Mouse (Mus musculus) fibroblast of lung, adult 2 months (primary cell): ENCODE results near the gene Ctrb1.
A peak's percentile ranks its signal among the peaks of the same experiment; 100 is the strongest.

Source experiments
- DNase-seq: peaks from one replicate; pipeline ENCODE4 v3.0.0-alpha.2; 2011; ENCODE audit warnings: low read depth

The Ctrb1 gene

DNA sequence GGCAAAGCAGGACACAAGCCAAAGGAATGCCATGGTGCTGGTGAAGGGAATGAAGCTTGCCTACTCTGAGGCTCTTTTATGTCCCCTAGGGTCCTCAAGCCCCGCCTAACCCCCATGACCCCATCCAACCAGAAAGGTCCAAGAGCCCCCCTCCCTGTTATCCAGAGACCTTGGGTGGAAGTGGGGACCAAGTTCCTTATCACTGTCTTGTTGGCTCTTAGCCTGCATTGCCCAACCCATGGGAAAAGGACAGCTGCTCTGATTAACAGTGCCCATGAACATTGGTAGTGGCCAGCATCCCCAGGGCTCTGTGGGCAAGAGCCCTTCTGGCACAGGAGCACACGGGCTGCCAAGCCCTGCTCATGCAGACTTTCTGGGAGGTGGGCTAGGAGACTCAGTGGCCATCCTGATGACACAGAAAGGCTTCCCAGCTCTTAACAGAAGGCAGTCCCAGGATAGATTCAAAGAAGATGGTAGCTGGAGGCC is at the start of gene Ctrb1:
Ctrb1 (minus strand) TSS at position 51 of the 486 bp plus-strand sequence.
- DNase-seq, result no peak

DNA sequence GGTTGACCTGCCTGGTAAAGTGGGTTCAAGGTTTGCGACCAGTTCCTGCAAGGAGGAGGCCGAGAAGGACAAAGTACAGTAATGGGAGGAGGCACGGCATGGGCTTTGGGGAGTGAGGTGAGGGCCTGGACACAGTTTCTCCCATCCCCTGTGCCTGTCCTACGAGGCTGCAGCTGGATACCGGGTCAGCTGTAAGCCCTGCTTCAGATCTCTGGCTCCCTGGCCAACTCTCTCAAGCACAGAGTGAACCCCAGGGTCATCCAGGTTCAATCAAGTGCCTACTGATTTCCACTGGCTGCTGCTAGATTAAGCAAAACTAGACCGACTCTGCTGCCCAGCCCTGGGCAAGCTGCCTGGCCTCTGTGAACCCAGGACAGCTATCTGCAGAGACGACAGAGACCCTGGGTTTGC is 49.5 kb upstream of the Ctrb1 start:
- no peak for DNase-seq

DNA sequence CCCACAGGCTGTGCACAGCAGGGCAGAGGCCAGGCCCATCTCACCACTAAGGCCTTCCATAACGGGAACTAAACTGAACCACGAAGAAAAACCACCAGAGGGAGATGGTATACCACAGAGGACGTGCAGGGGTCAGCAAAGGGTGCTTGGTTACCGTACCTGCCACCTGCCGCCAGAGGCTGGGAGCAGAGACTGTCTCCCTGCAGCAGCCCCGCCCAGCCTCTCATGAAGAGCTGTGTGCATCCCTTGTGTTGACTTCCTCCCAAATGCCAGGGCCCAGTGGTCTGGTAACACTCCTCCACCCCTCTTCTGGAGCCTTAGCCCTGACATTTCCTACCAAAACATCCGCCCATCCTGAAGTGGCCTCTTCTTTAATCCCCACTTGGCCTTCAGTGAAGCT is 48.8 kb upstream of the Ctrb1 start:
- DNase-seq, result no peak

DNA sequence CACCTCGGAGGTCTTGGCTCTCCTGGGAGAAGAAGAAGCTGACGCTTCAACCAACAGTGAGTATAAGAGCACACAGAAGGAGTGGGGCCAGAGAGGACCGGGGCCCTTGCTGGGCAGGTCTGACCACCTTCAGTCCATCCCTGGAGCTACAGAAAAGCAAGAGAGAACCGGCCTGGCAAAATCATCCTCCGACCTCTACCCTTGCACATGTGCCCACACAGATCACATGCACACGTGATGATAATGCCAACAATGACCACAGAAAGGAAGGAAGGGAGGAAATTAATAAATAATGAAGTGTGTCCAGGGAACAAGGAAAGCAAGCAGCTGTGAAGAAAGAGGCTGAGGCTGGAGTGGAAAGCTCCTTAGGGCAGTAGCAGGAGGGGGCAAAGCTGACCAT is 48.1 kb upstream of the Ctrb1 start:
- no peak for DNase-seq

DNA sequence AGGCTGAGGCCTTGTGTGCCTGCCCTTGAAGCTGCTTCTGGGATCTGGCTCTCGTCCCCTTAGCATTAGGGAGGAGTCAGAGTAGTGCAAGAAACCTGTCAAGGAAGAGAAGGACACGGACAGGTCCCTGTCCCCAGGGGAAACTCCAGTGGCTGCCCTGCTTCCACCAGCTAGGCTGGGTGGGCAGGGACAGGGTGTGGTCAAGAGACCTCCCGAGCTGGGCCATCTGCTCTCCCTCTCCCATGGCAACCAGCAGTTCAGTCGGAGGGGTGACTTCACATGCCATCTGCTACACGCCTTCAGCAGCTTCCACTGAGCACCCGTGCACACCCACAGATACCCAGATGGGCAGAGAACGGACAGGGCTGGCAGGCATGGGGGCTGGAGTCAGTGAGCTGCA is 45.5 kb upstream of the Ctrb1 start:
- no peak for DNase-seq

DNA sequence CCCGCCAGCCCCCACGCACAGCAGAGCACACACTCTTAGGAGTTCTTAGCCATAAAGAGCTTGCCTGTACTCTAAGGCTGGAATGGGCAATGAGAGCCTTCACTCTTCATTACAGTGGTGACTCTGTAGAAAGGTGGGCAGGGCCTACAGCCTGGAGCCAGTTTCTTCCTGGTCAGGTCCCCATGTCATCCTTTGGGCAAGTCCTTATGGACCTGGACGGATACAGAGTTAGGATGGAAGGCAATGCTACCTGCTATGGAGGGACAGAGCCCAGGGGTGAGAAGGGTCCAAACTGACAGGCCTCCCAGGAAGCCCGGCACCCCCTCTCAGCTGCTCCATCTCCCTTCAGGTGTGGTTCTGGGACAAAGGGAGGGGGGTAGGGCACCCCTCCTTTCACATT is 45.0 kb upstream of the Ctrb1 start:
- DNase-seq, result no peak

DNA sequence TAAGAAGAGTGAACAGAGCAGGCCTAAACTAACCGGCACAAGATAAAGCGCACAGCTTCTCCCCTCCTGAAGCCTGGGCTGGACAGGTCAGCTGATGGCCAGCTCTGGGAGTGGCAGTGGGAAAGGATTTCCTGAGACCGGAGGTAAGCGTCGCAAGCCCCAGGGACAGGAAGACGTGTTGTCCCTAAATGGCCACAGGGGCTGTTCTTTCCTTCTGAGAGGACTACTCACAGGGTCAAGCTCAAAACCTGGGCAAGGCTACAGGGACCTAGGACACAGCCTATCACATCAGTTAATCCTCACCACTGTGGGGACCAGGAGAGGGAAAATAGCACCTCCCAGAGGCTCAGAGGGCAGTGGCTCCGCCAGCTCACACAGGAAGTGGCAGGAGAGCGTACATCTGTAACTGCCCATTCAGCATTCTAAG is 44.5 kb upstream of the Ctrb1 start:
- no peak for DNase-seq

DNA sequence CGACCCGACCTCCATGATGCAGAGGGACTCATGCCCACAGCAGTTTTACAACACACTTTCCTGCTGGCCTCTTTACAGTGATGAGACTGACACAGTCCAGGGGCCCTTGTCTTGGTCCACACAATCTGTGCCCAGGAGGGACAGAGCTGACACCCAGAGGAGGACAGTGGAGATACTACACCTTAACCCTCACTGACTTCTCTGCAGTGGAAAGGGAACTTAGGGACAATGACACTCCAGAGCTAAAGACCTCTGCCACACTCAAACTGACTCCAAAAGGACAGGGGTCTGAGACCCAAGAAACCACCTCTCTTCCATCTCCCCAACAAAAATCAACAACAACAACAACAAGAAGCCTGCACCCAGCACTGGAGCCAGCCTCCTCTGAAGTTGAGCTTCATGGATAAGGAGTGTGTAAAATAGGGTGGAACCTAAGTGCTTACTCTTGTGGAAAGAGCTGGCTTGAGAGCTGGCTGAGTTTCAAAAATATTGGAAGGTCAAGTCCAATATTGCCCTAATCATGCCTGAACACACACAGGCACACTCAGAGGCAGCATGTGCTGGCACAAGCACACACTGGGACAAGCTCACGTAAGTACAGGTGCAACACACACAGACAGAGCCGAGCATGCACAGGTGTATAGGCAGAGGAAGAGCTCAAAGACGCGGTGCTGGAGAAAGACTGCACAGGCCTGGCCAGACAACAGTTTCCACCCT is 43.6 kb upstream of the Ctrb1 start:
- DNase-seq, result no peak

DNA sequence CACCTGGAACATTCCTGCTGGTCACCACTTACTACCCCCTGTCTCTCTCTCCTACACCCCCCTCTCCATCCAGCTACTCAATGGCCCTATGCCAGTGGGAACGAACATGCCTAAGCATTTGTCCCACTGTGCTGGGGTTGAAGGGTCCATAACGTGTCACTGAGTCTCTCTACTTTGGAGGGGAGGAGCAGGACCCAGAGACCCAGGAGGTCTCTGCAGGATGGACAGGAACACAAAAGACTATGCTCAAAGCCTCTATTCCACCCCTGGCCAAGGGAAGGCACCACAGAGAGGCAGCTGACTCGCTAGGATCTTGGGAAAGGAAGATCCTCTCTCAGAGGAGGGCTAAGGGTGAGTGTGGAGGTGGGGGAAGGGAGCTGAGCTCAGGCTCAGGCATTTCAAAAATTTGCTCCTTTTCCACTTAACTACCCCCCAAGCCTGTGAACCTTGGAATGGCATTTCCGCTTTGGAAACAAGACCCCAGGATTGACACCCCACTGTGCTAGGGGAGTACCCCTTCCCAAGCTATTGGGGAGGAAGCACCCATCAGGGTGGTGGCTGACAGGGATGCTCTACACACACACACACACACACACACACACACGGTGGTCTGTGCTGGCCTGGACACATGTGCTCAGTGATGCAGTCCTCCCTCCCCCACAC is 42.9 kb upstream of the Ctrb1 start:
- DNase-seq, result no peak

DNA sequence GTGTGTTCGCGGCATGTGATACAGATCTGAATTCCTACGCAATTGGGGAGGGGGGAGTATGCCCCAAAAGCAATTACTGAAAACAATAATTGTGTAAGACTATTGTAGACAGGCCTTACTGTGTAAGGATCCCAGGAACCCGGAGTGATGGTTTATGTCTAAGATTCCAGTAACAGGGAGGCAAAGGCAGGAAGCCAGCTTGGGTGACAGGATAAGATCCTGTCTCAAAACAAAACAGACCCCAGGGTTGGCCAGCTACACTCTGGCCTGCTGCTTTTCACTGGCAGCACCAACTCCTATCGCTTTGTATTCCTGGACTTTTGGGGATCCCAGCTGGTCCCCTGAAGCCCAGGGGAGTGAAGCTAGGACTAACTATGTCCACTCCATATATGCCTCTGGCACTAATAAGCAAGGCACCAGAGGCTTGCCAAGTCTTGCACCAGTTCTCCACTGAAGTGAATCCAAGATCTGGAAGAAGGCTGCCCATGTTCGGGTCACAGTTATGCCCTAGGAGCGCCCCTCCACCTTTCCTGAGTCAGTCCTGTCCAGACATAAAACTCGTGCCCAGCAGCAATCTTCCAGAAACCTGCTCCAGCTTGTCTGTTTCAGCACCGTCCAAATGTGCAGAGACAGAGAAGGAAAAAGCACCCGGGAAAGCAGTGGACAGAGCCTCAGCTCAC is 41.7 kb upstream of the Ctrb1 start:
- DNase-seq, result no peak

DNA sequence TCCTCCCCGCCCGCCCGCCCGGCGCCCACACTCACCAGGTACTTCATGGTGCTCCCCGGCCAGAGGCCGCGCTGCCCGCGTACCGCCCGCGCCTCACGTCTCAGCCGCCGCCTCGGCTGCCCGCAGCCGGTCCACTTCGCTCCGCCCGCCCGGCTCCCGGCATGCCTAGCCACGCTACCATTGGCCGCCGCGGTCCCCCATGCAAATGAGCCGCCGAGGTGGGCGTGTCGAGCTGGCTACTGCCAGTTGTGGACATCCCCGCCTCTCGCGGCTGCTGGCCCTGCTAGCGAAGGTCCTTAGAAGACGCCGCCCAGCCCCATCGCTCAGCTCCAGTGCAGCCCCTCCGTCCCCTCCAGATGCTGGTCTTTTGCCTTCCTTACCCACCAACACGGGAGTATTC is 41.2 kb upstream of the Ctrb1 start:
- peak; percentile 85 for DNase-seq

DNA sequence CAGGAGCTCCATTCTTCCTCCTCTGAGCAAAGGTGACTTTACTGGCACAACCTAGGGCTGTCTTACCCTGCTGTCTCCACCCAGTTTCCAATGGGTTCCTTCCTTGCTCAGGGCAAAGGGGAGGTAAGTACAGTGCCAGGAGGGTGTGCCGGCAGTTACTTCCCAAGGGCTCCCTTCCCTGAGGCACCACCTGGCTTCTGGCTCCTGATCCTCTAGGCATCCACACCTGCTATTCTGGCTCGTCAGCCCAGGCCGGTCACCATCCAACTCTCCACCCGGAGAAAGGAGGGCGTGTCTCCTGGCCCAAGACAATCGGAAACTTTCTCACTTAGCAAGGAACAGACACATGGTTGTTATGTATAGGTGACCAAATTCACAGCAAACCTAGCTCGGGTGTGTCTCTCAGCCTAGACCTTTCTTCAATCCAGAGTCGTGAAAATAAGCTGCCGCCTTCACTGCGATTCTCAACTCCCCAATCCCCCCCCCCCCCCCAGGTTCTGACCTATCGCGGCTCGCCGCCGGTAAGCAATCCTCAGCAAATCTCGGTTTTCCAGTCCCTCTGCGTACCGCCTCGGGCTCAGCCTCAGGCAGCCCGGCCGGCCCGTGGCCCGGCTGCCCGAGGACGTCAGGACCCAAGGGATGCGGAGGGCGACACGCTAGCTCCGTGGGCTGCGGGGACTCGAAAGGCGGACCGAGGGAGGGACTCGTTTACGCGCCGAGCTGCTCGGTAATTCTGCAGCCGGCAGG is 40.6 kb upstream of the Ctrb1 start:
- DNase-seq, result no peak

DNA sequence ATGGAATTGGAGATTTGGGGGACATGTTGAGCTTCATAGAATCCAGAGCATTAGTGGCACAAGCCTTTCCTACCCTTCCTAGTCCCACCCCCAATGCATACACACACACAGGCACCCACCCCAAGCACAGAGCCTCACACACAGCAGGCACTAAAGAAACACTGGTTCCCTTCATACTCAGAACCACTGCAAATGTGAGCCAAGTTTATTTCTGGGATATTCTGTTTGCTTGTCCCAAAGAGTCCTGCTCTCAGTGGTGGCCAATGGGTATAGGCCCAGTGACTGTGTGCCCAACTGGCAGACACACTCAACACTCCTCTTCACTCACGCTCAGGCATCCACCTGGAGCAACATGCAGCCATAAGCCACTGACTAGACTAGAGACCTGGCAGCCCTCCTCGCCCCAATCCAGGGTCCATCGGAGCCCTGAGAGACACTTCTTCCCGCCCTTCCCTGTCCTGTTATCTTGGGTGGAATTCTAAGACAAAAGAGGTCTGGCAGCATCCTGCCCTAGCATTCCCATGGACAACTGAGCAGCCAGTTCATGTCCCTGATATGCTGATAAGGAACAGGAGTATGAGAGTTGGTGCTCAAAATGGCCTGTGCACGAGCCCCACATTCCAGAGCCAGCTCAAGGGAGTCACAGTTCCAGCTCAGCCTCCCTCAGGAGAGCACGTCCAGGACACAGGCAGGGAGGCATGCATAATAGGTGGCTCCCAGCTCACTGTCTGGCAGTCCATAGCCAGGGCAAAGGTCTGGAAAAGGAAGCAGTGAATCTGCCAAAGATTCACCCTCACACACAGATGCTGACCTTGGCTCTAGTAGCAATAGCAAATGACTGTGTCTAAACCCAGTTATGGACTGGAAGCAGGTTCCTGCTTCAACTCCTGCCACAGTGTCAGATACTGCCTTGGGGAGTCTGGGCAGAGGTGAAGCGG is 38.7 kb upstream of the Ctrb1 start:
- no peak for DNase-seq

DNA sequence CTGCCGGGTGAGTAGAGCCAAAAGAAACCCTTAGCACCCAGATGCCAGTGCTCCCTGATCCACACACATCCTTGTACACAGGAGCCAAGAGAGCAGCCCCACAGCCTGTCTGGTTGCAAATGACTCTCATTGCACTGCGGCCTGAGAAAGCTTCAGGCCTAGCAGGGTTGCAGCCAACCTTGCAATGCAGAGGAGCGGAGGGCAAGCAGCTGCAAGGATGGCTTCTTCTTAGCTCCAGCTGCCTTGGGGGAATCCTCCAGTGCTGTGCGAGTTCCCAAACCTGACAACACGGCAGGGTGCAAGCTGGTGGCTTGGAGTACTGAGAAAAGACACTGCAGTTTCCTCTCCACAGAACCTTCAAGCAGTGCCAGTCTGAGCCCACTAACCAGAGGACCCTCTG is 37.7 kb upstream of the Ctrb1 start:
- DNase-seq, result no peak

DNA sequence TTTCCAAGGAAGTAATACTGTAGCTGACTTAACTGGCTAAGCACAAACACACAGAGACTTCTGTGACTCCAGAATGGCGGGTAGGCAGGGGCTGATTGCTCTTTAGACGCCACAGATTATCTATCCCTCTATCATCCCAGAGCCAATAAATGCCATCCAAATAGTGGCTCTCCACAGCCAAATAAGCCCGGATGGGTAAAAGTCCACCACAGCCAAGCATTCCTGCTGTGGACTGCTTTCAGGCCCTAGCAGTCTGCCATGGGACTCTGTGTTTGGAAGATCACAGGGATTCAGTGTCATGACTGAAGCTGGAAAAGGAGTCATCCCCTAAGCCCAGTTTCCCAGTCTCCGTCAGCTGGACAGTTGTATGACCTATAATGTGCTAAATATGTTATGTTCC is 36.7 kb upstream of the Ctrb1 start:
- DNase-seq, result no peak

DNA sequence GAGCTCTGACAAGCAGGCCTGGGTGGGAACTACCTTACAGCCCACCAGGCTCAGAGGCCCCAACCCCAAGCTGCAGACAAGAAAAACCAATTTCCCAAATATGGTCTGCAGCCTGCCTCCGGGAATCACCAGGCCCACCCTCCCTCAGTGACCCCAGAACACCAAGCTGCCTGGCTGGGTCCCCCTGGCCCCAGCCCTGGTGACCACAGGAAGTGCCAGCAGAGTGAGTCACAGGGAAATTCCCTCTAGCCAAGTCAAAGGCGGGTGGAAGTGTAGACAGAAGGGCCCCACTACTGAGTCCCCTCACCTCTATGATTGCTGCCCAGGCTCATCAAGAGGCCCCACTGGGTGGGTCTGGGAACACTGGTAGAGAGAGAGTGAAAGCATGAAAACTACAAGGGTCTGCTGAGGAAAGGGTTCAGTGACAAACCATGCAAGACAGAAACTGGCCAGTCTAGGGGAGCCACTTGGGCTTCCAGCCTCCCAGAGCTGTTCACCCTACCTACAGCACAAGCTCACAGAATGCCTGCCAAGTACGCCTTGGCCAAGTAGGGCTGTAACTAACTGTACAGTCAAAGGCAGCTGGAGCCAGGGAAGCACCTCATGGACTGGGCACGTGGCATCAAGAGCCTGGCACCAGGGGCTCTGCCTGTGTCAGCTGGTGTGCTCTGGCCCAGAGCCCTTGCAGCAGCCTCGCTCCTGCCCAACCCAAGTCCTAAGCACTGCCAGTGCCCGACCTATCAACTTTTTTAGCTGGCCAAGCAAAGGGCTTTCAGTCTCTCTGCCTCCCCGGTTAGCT is 35.5 kb upstream of the Ctrb1 start:
- peak; percentile 94 for DNase-seq

DNA sequence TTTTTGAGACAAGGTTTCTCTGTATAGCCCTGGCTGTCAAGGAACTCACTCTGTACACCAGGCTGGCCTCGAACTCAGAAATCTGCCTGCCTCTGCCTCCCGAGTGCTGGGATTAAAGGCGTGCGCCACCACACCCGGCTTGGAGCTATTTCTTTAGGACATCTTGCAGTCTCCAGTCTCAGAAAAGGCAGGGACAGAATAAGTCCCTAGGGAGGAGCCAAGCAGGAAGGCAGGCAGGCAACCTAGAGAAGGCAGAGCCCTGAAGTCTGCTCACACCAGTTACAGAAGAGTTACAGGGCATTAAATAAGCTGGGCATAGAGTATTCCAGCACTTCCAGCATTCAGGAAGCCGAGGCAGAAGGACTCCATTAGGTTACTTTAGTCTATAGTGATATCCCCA is 34.5 kb upstream of the Ctrb1 start:
- no peak for DNase-seq

DNA sequence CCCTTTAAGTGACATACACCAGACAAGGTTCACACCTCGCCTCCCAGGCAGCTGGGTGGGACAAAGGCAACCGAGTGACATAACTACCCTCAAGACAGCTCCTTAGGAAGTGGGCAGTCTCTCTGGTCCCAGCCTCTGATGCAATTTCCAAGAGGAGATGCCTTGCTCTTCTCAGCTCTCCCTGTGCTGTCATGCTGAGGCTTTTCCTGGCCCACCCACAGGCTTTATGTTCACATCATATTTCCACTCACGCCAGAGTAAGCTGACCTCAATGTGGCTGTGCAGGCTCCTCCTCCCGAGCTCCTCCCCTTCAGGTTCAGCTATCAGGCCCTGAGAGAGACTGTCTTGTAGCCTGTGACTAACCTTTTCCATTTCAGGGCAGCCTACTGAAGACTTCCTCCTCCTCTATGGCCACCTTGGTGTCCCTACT is 29.3 kb upstream of the Ctrb1 start:
- no peak for DNase-seq

DNA sequence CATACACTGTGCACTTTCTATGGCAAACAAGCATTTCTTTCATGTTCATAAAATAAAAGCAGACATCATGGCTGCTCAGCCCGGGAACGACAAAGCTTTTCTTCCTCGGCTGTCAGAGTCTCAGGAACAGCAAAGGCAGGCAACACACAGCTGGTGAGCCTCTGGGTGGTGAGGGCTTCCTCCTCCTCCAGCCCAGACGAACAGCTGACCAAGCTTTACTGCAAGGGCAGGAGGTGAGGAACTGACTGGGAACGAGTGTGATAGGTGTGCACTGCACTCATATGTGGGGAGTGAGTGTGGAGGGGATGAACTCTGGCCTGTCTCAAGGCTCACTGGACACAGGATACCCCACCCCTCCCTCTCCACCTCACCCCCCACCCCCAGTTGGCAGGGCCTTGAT is 28.1 kb upstream of the Ctrb1 start:
- DNase-seq, result no peak

DNA sequence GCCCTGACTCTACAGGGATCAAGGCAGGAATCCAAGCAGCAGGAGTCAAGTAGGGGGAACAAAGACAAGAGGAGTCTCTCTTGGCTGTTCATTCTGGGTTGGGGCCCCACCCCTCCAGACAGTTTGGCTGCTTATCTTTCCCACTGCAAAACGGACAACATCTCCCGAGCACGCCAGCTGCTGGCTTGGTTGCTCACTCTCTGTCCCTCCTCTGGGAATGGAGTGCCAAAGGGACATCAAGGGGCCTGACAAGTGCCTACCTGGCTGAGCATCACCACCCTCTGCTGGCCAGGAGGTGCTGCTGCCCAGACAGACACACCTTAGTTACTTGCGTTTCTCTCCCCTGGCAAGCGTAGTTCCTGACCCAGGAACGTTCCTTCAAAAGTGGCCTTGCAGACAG is 27.1 kb upstream of the Ctrb1 start:
- DNase-seq, result no peak

DNA sequence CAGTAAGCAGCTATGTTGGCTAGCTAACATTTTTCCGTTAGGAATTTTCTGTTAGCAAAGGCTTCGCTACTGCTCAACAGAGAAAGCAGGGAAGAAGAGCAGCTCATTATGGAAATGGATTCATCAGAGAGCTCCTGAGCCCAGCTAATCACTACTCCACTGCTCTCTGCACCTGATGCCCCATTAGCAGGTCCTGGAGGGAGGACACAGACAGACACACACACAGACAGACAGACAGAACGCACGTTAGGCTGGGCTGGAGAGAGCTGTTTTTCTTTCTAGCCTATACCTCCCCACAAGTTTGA is 26.6 kb upstream of the Ctrb1 start:
- DNase-seq, result no peak
